Mouse (Mus musculus) B cell, adult 62 days (primary cell): ENCODE results near the gene Insl6. TPM values are rescaled to one million over a fixed set of nuclear protein-coding genes. Genes with fewer than 3 reads are reported as not detected.

ENCODE experiments used
- total RNA-seq: library from RNA; stranded (reverse); gene quantifications from 4 replicates; pipeline ENCODE4 v1.2.4, GENCODE M21; 2023

Insl6 gene
- total RNA-seq: 4.7 to 7.2 TPM (median 5.4 TPM) in 4 replicates

DNA sequence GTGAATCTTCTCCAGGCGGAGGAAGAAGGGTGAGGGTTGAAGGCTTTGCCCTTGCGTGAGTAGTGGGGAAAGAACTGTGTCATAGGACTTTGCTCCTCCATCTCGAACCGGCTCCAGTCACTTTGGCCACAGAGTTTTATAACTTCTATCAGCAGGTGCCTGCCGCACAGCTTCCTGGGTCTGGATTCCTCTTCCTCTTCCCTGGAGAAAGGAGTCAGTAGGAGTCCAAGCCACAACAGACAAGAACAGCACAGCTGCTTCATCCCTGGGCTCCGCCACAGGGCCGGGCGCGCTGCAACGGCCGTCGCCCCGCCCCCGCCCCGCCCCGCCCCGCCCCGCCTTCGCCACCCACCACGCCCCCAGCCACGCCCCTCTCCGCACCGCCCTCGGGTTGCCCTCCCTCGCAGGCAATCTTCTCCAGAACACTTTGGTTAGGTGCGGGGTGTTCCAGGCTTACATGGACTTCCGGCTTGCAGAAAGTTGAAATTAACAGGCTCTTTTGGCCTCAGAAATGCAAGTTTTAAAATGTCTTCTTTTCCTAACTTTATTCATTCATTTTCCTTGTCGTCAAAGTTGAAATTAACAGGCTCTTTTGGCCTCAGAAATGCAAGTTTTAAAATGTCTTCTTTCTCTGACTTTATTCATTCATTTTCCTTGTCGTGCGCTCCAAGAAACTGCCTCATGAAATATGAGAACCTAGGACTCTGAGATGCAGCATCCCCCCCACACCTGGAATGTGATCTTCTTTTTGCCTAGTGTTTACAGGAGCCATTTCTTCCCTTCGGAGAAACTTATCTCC, at the start of gene Insl6:
Gene Insl6 (minus strand): TSS at position 304 of the 799 bp plus-strand sequence.

DNA sequence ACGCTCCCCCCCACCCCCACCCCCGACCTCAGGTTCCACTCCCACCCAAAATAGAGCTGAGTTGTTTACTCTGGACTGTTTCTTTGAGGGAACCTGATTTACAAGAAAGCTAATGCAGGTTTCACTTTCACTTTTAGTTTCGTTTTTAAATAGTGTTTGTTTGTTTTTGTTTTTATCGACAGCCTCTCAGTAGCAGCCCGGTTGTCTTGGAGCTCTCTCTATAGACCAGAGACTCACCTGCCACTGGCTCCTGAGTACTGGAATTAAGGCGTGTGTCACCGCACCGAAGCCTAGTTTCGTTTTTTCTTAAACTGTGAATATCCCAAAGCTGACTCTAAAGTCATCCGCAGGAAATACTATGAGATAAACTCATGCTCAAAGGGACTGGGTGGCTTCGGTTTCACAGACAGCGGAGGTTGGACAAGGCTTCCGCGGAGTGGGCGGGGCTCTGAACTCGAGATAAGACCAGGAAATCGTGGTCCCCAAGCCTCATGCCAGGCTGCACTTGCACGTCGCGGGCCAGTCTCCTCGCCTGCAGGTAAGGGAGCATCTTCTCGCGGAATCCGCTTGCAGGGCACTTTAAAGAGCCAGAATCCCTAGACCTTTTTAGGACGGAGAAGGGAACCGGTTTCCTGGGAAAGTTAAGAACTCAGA, 41.9 kb upstream of the Insl6 start, which contains the start of the genes Plgrkt and Cd274:
Gene Plgrkt (minus strand): TSS at position 422 of the 654 bp plus-strand sequence.
Gene Cd274 (plus strand): TSS at position 487 of the 654 bp plus-strand sequence.

DNA sequence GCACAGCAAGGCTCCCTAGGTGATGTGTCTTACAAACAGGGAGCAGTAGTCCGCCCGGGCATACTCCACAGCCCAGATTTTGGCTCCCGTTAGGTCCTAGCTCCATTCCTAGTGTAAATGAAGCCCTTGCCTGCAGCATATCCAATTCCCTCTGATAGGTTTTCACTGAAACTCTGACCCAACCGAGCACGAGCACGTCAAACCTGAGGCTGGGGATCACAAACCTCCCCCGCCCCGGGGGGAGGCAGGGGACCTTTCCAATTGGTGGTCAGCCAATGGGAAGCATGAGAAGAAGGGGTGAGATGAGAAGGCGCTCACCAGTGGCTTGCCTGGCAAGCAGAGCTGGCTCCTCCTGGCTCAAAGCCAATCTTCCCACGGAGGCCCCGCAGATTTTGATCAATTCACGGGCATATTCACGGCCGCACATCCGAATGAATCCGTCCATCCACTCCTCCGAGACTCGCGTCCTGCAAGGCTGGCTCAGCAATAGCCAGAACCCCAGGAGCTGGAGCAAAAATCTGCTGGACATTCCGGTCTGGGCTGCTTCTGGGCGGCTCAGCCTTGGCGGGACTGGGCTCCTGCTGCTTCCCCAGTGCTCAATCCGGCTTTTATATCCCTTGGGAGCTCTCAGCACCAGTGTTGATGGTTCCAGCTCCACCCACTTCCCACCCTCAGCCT, 9.1 kb upstream of the Insl6 start, which contains the start of gene Rln1:
Gene Rln1 (minus strand): TSS at position 603 of the 678 bp plus-strand sequence.

Other genes starting within 250 kb of the Insl6 start
- gene Rcl1, start 224.0 kb downstream of the Insl6 start, total RNA-seq: 21.4 to 24.1 TPM (median 23.0 TPM) in 4 replicates
- gene Jak2, start 73.5 kb downstream of the Insl6 start, total RNA-seq: 49.1 to 55.0 TPM (median 53.9 TPM) in 4 replicates
- gene Rln1, start 9.3 kb upstream of the Insl6 start, total RNA-seq: 0.83 TPM in 1 of 4 replicates, not detected in the others
- gene Plgrkt, start 42.0 kb upstream of the Insl6 start, total RNA-seq: 139 to 162 TPM (median 149 TPM) in 4 replicates
- gene Cd274, start 42.1 kb upstream of the Insl6 start, total RNA-seq: 143 to 166 TPM (median 153 TPM) in 4 replicates
- 4.1 to 7.5 TPM (median 5.4 TPM) in 4 replicates for gene Pdcd1lg2, start 85.6 kb upstream of the Insl6 start, total RNA-seq
- 61.6 to 66.6 TPM (median 63.1 TPM) in 4 replicates for gene Ric1, start 196.9 kb upstream of the Insl6 start, total RNA-seq